Mouse (Mus musculus) left cerebral cortex, adult 9 months (tissue): ENCODE measurements at regions not wholly inside any gene's neighbourhood (a gene's known extent, or its start where the extent isn't known, plus 50 kb on each side); places are given as distances from the start of the nearest gene placed in this dataset.

Experiments
- DNase-seq, 2 experiments: peaks; one replicate each; pipeline ENCODE4 v3.0.0; 2022; ENCODE audit warnings: low spot score in 2 of 2

GRCm38 (mm10) chr11:18581997-18582780, 436.6 kb downstream of the Meis1 start:
- DNase-seq: no peak

GRCm38 (mm10) chr11:18581078-18581800, 437.5 kb downstream of the Meis1 start:
- peak in 1 of 2 experiments; percentile 10 for DNase-seq

GRCm38 (mm10) chr11:18571557-18572209, 447.1 kb downstream of the Meis1 start:
- DNase-seq: no peak

- no peak for DNase-seq
These were observed 455.8 kb downstream of the Meis1 start for GRCm38 (mm10) chr11:18563011-18563410.

GRCm38 (mm10) chr11:18558665-18559064, 460.1 kb downstream of the Meis1 start:
- no peak for DNase-seq

- DNase-seq: no peak
These were observed 483.3 kb downstream of the Meis1 start for GRCm38 (mm10) chr11:18535592-18535857.

GRCm38 (mm10) chr11:18534807-18535591, 483.8 kb downstream of the Meis1 start:
- no peak for DNase-seq

GRCm38 (mm10) chr11:18531264-18532110, 487.3 kb downstream of the Meis1 start:
- DNase-seq: no peak

GRCm38 (mm10) chr11:18528568-18528967, 490.2 kb downstream of the Meis1 start:
- no peak for DNase-seq

GRCm38 (mm10) chr11:18495108-18495757, 523.6 kb downstream of the Meis1 start:
- DNase-seq: no peak

GRCm38 (mm10) chr11:18493981-18494380, 524.8 kb downstream of the Meis1 start:
- no peak for DNase-seq

- no peak for DNase-seq
These were observed 525.7 kb downstream of the Meis1 start for GRCm38 (mm10) chr11:18493086-18493485.

GRCm38 (mm10) chr11:18489517-18490256, 529.1 kb downstream of the Meis1 start:
- DNase-seq: no peak

- no peak for DNase-seq
These were observed 525.2 kb upstream of the Etaa1 start for GRCm38 (mm10) chr11:18478841-18479240.

- no peak for DNase-seq
These were observed 497.6 kb upstream of the Etaa1 start for GRCm38 (mm10) chr11:18451271-18451670.

- no peak for DNase-seq
These were observed 495.2 kb upstream of the Etaa1 start for GRCm38 (mm10) chr11:18448879-18449278.

- DNase-seq: no peak
These were observed 490.9 kb upstream of the Etaa1 start for GRCm38 (mm10) chr11:18444600-18444999.

- DNase-seq: no peak
These were observed 490.4 kb upstream of the Etaa1 start for GRCm38 (mm10) chr11:18444101-18444500.

GRCm38 (mm10) chr11:18443156-18443555, 489.5 kb upstream of the Etaa1 start:
- no peak for DNase-seq
